Mouse (Mus musculus): Measurements from ENCODE around the gene Tmem100. TPM values are rescaled to one million over a fixed set of nuclear protein-coding genes. Genes with fewer than 3 reads are reported as not detected.

The Tmem100 gene
- polyA plus RNA-seq, 1 experiment from 2014 or later = 6.1 TPM

DNA sequence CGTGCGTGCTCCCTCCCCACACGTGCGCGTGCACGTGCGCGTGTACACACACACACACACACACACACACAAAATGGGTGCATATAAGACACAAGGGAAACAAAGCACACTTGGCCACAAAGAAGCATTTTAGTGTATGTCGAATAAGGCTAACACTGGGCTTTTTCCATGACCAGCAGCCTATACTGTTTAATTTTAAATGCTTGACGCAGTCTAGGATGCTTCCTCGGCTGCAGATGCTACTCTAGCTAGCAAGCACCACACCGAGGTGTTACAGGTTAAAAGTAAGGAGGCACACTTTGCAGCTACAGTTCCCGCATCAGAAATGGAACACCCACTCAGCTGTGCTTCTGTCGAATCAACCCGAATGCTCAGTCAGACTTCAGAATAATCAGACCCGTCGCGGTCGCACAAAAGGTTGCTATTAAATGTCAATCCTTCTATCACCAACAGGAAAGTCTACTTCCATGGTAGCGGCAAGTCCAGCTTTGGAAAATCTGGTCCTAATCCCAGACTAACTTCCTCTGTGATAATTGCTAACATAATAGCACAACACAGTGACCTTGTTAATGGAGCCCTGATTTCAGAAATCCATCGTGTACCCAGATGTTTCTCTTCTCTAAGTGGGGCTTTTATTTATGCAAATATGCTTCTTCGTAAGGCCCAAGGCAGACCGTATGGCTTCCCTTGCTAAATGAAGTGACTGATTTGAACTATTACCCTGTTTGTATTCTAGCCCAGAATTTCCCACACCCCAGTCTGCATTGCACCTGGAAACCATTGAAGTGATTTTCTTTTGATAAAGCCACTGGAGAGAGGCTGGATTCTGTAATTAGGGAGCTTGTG is 36.5 kb downstream of the Tmem100 start:
- DNase-seq (ENCODE audit: low spot score, missing footprints) (no peak), ATAC-seq (ENCODE audit: low FRiP score) (no peak)
- Histone ChIP-seq H3K4me2 (no peak overlapping the region), H3K27ac (ENCODE audit: low read depth, low read length) (no peak overlapping the region), H3K9ac (ENCODE audit: low read length) (no peak overlapping the region), H3K27me3 (ENCODE audit: control insufficient read depth, insufficient read depth, low read length) (no peaks in the 10 kb centered on the region), H3K4me1 (ENCODE audit: control insufficient read depth, insufficient read depth, low read length) (no peaks in the 10 kb centered on the region), H3K36me3 (ENCODE audit: control insufficient read depth, insufficient read depth, low read length) (no peaks in the 10 kb centered on the region), H3K4me3 (ENCODE audit: low read depth, low read length) (no peak overlapping the region), H3K9me3 (ENCODE audit: control insufficient read depth, low read length) (no peaks in the 10 kb centered on the region)
- 87% methylated on average over 23 of the region's 23 CpGs for WGBS

DNA sequence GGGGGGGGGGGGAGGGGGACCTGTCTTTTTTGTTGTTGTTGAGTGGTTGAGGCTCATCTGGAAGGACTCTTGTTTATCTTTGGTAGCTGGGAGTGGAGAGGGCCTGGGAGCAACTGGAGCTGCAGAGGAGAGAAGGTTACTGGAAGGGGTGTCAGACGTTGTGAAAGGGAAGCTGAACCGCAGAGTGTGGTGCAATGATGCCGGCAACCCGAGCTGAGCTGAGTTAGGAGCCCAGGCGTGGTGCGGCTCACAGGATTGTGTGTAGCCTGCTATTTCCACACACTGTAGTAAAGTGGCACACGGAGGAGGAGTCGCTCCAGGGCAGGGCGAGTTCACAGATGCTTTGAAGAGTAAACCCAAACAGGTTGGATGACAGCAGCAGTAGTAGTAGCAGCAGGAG is 41.6 kb downstream of the Tmem100 start:
- H3K36me3 ChIP-seq (ENCODE audit: control insufficient read depth, insufficient read depth, low read length) = no peaks in the 10 kb centered on the region
- no peak overlapping the region for H3K9ac ChIP-seq (ENCODE audit: low read length)
- H3K4me2 ChIP-seq = no peak overlapping the region
- no peaks in the 10 kb centered on the region for H3K27me3 ChIP-seq (ENCODE audit: control insufficient read depth, insufficient read depth, low read length)
- H3K27ac ChIP-seq (ENCODE audit: low read depth, low read length) = no peak overlapping the region
- H3K4me3 ChIP-seq (ENCODE audit: low read depth, low read length) = no peak overlapping the region
- H3K4me1 ChIP-seq (ENCODE audit: control insufficient read depth, insufficient read depth, low read length) = no peaks in the 10 kb centered on the region
- no peak for ATAC-seq (ENCODE audit: low FRiP score)
- 74% methylated on average over 9 of the region's 9 CpGs for whole genome bisulfite sequencing
- DNase-seq (ENCODE audit: low spot score, missing footprints) = no peak
- H3K9me3 ChIP-seq (ENCODE audit: control insufficient read depth, low read length) = no peaks in the 10 kb centered on the region

DNA sequence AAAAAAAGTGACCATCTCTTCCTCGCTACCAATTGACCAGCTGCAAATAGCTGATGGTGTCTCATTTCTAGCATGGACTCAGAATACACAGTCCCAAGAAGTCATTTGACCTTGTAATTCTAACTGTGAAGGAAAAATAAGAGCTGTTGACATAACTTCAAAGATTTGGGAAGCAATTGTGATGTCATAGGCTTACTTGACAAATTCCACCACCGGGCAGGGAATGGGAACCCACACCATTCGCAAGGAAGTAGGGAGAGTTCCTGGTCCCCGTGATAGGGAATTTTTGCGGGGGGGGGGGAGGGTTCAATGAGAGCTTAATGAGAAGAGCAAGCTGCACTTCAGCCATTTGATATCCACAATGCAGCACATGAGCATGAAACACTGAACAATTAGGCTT is 43.1 kb downstream of the Tmem100 start:
- no peak overlapping the region for H3K4me2 ChIP-seq
- DNase-seq (ENCODE audit: low spot score, missing footprints) = no peak
- no peaks in the 10 kb centered on the region for H3K36me3 ChIP-seq (ENCODE audit: control insufficient read depth, insufficient read depth, low read length)
- no peaks in the 10 kb centered on the region for H3K9me3 ChIP-seq (ENCODE audit: control insufficient read depth, low read length)
- no peaks in the 10 kb centered on the region for H3K27me3 ChIP-seq (ENCODE audit: control insufficient read depth, insufficient read depth, low read length)
- no peak overlapping the region for H3K4me3 ChIP-seq (ENCODE audit: low read depth, low read length)
- no peak overlapping the region for H3K9ac ChIP-seq (ENCODE audit: low read length)
- no peak overlapping the region for H3K27ac ChIP-seq (ENCODE audit: low read depth, low read length)
- no peak for ATAC-seq (ENCODE audit: low FRiP score)
- WGBS = 82% methylated on average over 5 of the region's 5 CpGs
- no peaks in the 10 kb centered on the region for H3K4me1 ChIP-seq (ENCODE audit: control insufficient read depth, insufficient read depth, low read length)

DNA sequence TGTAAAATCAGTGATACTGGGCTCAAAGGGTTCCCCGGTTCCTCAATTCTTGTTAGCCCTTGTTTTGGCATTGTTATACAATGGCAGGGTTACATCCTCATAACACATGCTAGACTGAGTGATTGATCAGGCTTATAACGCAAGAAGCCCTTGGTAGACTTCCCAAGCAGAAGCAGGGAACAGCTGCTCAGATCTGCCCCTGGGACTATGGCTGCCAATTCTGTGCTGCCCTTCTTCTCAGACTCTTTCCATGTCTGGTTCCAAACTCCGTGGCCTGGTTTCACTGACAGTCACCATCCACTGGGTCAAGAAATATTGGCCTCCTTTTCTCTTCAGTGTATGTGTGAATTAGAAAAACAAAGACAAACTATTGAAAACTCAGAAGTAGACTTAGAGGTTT is 46.5 kb downstream of the Tmem100 start:
- Histone ChIP-seq H3K4me3 (ENCODE audit: low read depth, low read length) (no peak overlapping the region), H3K9me3 (ENCODE audit: control insufficient read depth, low read length) (no peaks in the 10 kb centered on the region), H3K4me1 (ENCODE audit: control insufficient read depth, insufficient read depth, low read length) (no peaks in the 10 kb centered on the region), H3K36me3 (ENCODE audit: control insufficient read depth, insufficient read depth, low read length) (no peaks in the 10 kb centered on the region), H3K27ac (ENCODE audit: low read depth, low read length) (no peak overlapping the region), H3K4me2 (no peak overlapping the region), H3K27me3 (ENCODE audit: control insufficient read depth, insufficient read depth, low read length) (no peaks in the 10 kb centered on the region), H3K9ac (ENCODE audit: low read length) (no peak overlapping the region)
- no peak for ATAC-seq (ENCODE audit: low FRiP score)
- DNase-seq (ENCODE audit: low spot score, missing footprints) = no peak
- 92% methylated on average over 3 of the region's 3 CpGs for WGBS

DNA sequence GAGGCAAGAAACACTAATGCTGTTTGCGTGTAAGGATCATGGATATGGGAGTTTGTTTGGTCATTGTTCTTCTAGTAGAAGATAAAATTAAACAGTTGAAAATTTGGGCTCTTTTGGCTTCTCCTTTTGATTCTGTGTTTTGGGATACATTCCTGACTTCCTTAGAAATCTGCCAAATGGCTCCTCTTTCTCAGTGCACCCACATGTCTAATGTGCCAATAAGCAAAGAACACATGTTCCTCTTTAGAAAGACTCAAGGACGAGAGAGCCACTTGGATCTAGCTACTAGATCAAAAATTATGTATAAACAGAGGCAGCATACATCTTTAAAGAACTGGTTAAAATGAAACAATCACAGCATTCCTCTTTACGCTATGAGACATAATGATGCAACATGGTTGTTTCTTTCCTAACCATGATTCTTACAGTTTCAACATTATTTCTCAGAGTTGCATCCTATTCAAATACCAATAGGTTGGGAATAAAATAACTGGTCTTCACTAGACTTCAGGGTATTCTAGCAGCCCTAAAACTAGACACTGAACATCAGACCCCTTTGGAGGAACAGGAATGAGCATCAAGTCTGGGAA is 50.6 kb downstream of the Tmem100 start:
- Histone ChIP-seq H3K27ac (ENCODE audit: low read depth, low read length) (no peak overlapping the region), H3K9ac (ENCODE audit: low read length) (no peak overlapping the region), H3K4me1 (ENCODE audit: control insufficient read depth, insufficient read depth, low read length) (no peaks in the 10 kb centered on the region), H3K4me2 (no peak overlapping the region), H3K4me3 (ENCODE audit: low read depth, low read length) (no peak overlapping the region), H3K9me3 (ENCODE audit: control insufficient read depth, low read length) (no peaks in the 10 kb centered on the region), H3K36me3 (ENCODE audit: control insufficient read depth, insufficient read depth, low read length) (no peaks in the 10 kb centered on the region), H3K27me3 (ENCODE audit: control insufficient read depth, insufficient read depth, low read length) (no peaks in the 10 kb centered on the region)
- ATAC-seq (ENCODE audit: low FRiP score) (no peak), DNase-seq (ENCODE audit: low spot score, missing footprints) (no peak)
- WGBS = 87% methylated on average over 3 of the region's 3 CpGs

DNA sequence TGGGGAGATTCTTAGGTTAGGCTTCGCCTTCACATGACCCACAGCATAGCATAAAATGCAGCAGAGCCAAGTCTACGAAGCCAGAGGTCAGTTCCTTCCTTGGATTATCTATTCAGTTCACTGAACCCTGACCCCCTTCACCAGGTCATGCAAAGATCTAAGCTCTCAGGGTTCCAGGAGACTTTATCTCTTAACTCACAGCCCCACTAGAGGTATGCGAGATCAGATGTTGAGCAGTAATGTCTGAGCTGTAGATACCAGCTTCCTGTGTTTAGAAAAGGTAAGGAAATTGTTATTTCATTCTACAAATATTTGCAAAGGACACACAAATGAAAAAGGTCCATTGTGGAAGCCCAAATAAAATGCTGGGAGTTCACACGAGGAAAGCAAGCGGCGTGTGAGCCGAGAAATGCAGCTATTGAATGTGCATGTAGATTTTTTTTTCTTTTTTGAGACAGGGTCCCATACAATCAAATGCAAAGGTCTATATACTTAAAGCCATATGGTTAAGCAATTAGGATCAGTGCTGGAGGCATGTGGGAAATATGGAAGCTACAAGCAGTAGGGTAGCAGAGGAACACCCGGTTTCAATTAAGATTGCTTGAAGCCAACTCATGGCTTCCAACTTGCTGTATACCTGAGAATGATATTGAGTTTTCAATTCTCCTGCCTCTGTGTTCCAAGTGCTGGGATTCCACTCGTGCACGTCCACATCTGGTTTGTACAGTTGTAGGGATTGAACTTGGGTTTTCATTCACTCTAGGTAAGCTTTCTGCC is 51.9 kb downstream of the Tmem100 start:
- no peak overlapping the region for H3K4me2 ChIP-seq
- no peak for ATAC-seq (ENCODE audit: low FRiP score)
- H3K27me3 ChIP-seq (ENCODE audit: control insufficient read depth, insufficient read depth, low read length) = no peaks in the 10 kb centered on the region
- no peaks in the 10 kb centered on the region for H3K36me3 ChIP-seq (ENCODE audit: control insufficient read depth, insufficient read depth, low read length)
- no peak overlapping the region for H3K27ac ChIP-seq (ENCODE audit: low read depth, low read length)
- no peak for DNase-seq (ENCODE audit: low spot score, missing footprints)
- no peak overlapping the region for H3K4me3 ChIP-seq (ENCODE audit: low read depth, low read length)
- no peaks in the 10 kb centered on the region for H3K9me3 ChIP-seq (ENCODE audit: control insufficient read depth, low read length)
- 82% methylated on average over 10 of the region's 10 CpGs for WGBS
- H3K9ac ChIP-seq (ENCODE audit: low read length) = no peak overlapping the region
- no peaks in the 10 kb centered on the region for H3K4me1 ChIP-seq (ENCODE audit: control insufficient read depth, insufficient read depth, low read length)

DNA sequence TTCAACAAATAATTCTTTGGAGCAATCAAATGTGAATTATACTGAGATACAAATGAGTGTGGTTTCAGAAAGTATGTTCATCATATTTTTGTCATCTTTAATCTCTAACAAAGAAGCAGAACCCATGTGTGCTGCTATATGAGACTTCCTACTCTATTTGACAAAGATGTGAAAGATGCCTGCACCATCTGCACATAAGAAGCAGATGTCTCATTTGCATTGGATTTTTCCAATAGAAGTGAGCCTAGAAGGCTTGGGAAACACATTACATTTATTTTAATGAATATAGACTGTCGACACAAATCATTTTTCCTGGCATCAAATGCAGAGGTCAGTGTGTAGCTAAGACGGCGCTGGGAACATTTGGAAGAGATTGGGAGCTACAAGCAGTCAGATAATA is 52.9 kb downstream of the Tmem100 start:
- no peak overlapping the region for H3K9ac ChIP-seq (ENCODE audit: low read length)
- H3K4me2 ChIP-seq = no peak overlapping the region
- no peak overlapping the region for H3K4me3 ChIP-seq (ENCODE audit: low read depth, low read length)
- no peak for DNase-seq (ENCODE audit: low spot score, missing footprints)
- ATAC-seq (ENCODE audit: low FRiP score) = no peak
- H3K4me1 ChIP-seq (ENCODE audit: control insufficient read depth, insufficient read depth, low read length) = no peaks in the 10 kb centered on the region
- H3K9me3 ChIP-seq (ENCODE audit: control insufficient read depth, low read length) = no peaks in the 10 kb centered on the region
- H3K27ac ChIP-seq (ENCODE audit: low read depth, low read length) = no peak overlapping the region
- H3K27me3 ChIP-seq (ENCODE audit: control insufficient read depth, insufficient read depth, low read length) = no peaks in the 10 kb centered on the region
- no peaks in the 10 kb centered on the region for H3K36me3 ChIP-seq (ENCODE audit: control insufficient read depth, insufficient read depth, low read length)
- 94% methylated on average over 3 of the region's 3 CpGs for WGBS

DNA sequence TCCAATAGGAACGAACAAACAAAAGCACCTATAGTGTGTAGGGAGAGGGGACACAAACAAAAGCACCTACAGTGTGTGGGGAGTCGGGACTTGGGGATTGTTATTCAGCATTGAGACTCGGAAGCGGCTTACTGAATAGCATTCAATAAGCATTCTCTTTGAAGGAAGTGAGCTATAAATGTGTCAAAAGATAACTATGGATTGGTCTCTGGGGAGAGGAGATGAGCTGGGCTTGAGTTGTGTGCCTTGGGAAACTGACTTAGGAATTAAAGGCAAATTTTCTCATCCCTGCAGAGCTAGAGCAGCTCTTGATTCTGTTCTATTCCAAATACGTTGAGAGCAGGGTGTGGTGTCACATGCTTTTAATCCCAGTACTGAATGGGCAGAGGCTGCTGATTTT is 54.0 kb downstream of the Tmem100 start:
- H3K36me3 ChIP-seq (ENCODE audit: control insufficient read depth, insufficient read depth, low read length) = no peaks in the 10 kb centered on the region
- WGBS = 66% methylated on average over 5 of the region's 5 CpGs
- no peaks in the 10 kb centered on the region for H3K9me3 ChIP-seq (ENCODE audit: control insufficient read depth, low read length)
- H3K4me2 ChIP-seq = no peak overlapping the region
- DNase-seq (ENCODE audit: low spot score, missing footprints) (no peak), ATAC-seq (ENCODE audit: low FRiP score) (no peak)
- no peak overlapping the region for H3K9ac ChIP-seq (ENCODE audit: low read length)
- H3K27ac ChIP-seq (ENCODE audit: low read depth, low read length) = no peak overlapping the region
- no peaks in the 10 kb centered on the region for H3K27me3 ChIP-seq (ENCODE audit: control insufficient read depth, insufficient read depth, low read length)
- H3K4me3 ChIP-seq (ENCODE audit: low read depth, low read length) = no peak overlapping the region
- no peaks in the 10 kb centered on the region for H3K4me1 ChIP-seq (ENCODE audit: control insufficient read depth, insufficient read depth, low read length)
